In genomic region chr4:82540466-82540990, GRCm38 (mm10) we compare ENCODE assay signal across 19 mouse cellular contexts.
A peak's percentile ranks its signal among the peaks of the same experiment; 100 is the strongest.
DNase-seq lines count a peak whose midpoint lies in the region; ATAC-seq and TF ChIP-seq lines count a peak whose summit lies in the region.
"Had no signal": no experiment of that assay in that cellular context is flagged by ENCODE, and none has a peak within 500 bp of the region (broad histone marks: within the 10 kb centered on the region; RNA-seq: fewer than 3 reads in every experiment).

No protein-coding gene starts in this region.

- no peaks in the 10 kb centered on the region for H3K36me3 ChIP-seq in forebrain, embryonic 13.5 days (ENCODE audit: poor library complexity, severe bottlenecking)
- H3K36me3 ChIP-seq in forebrain, embryonic 11.5 days (ENCODE audit: control insufficient read depth, insufficient read depth, low read length): no peaks in the 10 kb centered on the region
- H3K36me3 ChIP-seq in heart, embryonic 14.5 days (ENCODE audit: control insufficient read depth, insufficient read depth, low read length): 0 out of 2 replicates have a peak, but pooled peaks cover 3% of the 10 kb centered on the region
- H3K36me3 ChIP-seq: kidney, embryonic 15.5 days; midbrain, embryonic 10.5 days; neural tube, embryonic 15.5 days had no signal

- TF ChIP-seq CTCF in left cerebral cortex, adult 2 months (IDR thresholded peaks at IDR 0.05): no peak

- ATAC-seq in forebrain, embryonic 13.5 days: peak; percentile 30; the same call in 1 of the 2 replicates
- ATAC-seq in forebrain, embryonic 11.5 days (replicated peaks; ENCODE audit: low FRiP score): no peak
- no peak for ATAC-seq in heart, embryonic 14.5 days (ENCODE audit: insufficient number of reproducible peaks, insufficient read depth, low FRiP score, low read depth)
- ATAC-seq: inflammation-experienced regulatory T-cells, adult 6 months; Patski had no signal

- peak overlapping the region; percentile 83; the same call in 1 of the 2 replicates for H3K4me2 ChIP-seq in forebrain, embryonic 13.5 days
- no peak overlapping the region for H3K4me2 ChIP-seq in forebrain, embryonic 11.5 days (ENCODE audit: low read depth, low read length, severe bottlenecking)
- H3K4me2 ChIP-seq in heart, embryonic 14.5 days (ENCODE audit: low read length): peak overlapping the region; percentile 14; the same call in 1 of the 2 replicates
- H3K4me2 ChIP-seq: kidney, embryonic 15.5 days had no signal

- H3K4me3 ChIP-seq in forebrain, embryonic 13.5 days: no peak overlapping the region
- no peak overlapping the region for H3K4me3 ChIP-seq in forebrain, embryonic 11.5 days (ENCODE audit: low read depth, low read length)
- no peak overlapping the region for H3K4me3 ChIP-seq in heart, embryonic 14.5 days (ENCODE audit: control insufficient read depth in 1 of 2, insufficient read depth in 1 of 2, low read depth in 1 of 2, low read length in 2 of 2)
- H3K4me3 ChIP-seq in left cerebral cortex, adult 2 months: no peak overlapping the region
- no peak overlapping the region for H3K4me3 ChIP-seq in brown adipose tissue, adult 24 weeks (ENCODE audit: insufficient read depth, low read depth, low read length)
- H3K4me3 ChIP-seq: erythroblast, embryonic 14.5 days; kidney, embryonic 15.5 days; midbrain, embryonic 10.5 days; neural tube, embryonic 15.5 days had no signal

- H3K9ac ChIP-seq in forebrain, embryonic 13.5 days: no peak overlapping the region
- H3K9ac ChIP-seq in forebrain, embryonic 11.5 days (ENCODE audit: low read length): no peak overlapping the region
- no peak overlapping the region for H3K9ac ChIP-seq in heart, embryonic 14.5 days (ENCODE audit: low read length)
- H3K9ac ChIP-seq: kidney, embryonic 15.5 days; neural tube, embryonic 15.5 days had no signal

- no peak overlapping the region for H3K27ac ChIP-seq in forebrain, embryonic 13.5 days
- no peak overlapping the region for H3K27ac ChIP-seq in forebrain, embryonic 11.5 days (ENCODE audit: low read depth, low read length)
- H3K27ac ChIP-seq in heart, embryonic 14.5 days (replicated peaks in 1 of 2; ENCODE audit: control insufficient read depth in 1 of 2, insufficient read depth in 1 of 2, low read depth in 2 of 2, low read length in 2 of 2): 0 out of 4 replicates have a peak overlapping the region, but pooled peaks of 1 of the 2 experiments have one; percentile 31
- peak overlapping the region; percentile 69 for H3K27ac ChIP-seq in left cerebral cortex, adult 2 months
- peak overlapping the region; percentile 51; the same call in 1 of the 2 replicates for H3K27ac ChIP-seq in brown adipose tissue, adult 24 weeks (replicated peaks; ENCODE audit: low read depth, low read length)
- H3K27ac ChIP-seq: kidney, embryonic 15.5 days; midbrain, embryonic 10.5 days had no signal

- DNase-seq in forebrain, embryonic 11.5 days (ENCODE audit: low spot score): no peak
- DNase-seq in heart, adult 18-20 months: no peak
- DNase-seq in left cerebral cortex, adult 2 months (ENCODE audit: extremely low spot score in 1 of 2, low spot score in 2 of 2): no peak
- DNase-seq in left cerebral cortex, postnatal 14 days (ENCODE audit: low spot score in 2 of 2): no peak
- no peak for DNase-seq in spleen, postnatal 14 days (ENCODE audit: low spot score in 2 of 2)
- DNase-seq: adrenal gland, postnatal 36 days; liver; lung, postnatal 10 days; retina, postnatal 1 day; thymus, adult 18-20 months had no signal

- intact Hi-C loops in left cerebral cortex, adult 2 months (cut with DNase I): loop anchor here (5.0 to 10.0 kb wide), 3 partner anchors 248 to 1363 kb away; no protein-coding TSS in a partner anchor
- intact Hi-C loops in left cerebral cortex, postnatal 14 days (cut with DNase I): loop anchor here (5.0 kb wide), 1 partner anchor 978 kb away; no protein-coding TSS in a partner anchor

- H3K9me3 ChIP-seq in forebrain, embryonic 13.5 days (replicated peaks): no peaks in the 10 kb centered on the region
- no peaks in the 10 kb centered on the region for H3K9me3 ChIP-seq in forebrain, embryonic 11.5 days (ENCODE audit: control insufficient read depth, low read length)
- H3K9me3 ChIP-seq in heart, embryonic 14.5 days (ENCODE audit: control insufficient read depth, low read length): no peaks in the 10 kb centered on the region
- H3K9me3 ChIP-seq: kidney, embryonic 15.5 days; midbrain, embryonic 10.5 days; neural tube, embryonic 15.5 days had no signal

- WGBS in forebrain, embryonic 13.5 days: 55% methylated on average over 5 of the region's 5 CpGs
- WGBS in forebrain, embryonic 11.5 days: 74% methylated on average over 5 of the region's 5 CpGs
- WGBS in heart, embryonic 14.5 days: 62% methylated on average over 5 of the region's 5 CpGs

- H3K27me3 ChIP-seq in forebrain, embryonic 13.5 days: peaks cover 26% of the 10 kb centered on the region
- H3K27me3 ChIP-seq in forebrain, embryonic 11.5 days (ENCODE audit: control insufficient read depth, insufficient read depth, low read length): peaks cover 23% of the 10 kb centered on the region
- H3K27me3 ChIP-seq in heart, embryonic 14.5 days (ENCODE audit: control insufficient read depth, insufficient read depth, low read length): no peaks in the 10 kb centered on the region
- H3K27me3 ChIP-seq: Patski had no signal

- H3K4me1 ChIP-seq in forebrain, embryonic 13.5 days: peaks cover 81% of the 10 kb centered on the region
- peaks cover 19% of the 10 kb centered on the region for H3K4me1 ChIP-seq in forebrain, embryonic 11.5 days (replicated peaks; ENCODE audit: control insufficient read depth, insufficient read depth, low read length)
- H3K4me1 ChIP-seq in heart, embryonic 14.5 days (ENCODE audit: control insufficient read depth in 2 of 2, insufficient read depth in 2 of 2, low read length in 2 of 2): peaks cover 31 to 53% of the 10 kb centered on the region in 2 experiments
- H3K4me1 ChIP-seq in brown adipose tissue, adult 24 weeks (ENCODE audit: control insufficient read depth, insufficient read depth, insufficient read length, low read length): peaks cover 14% of the 10 kb centered on the region

Comparison
In these comparisons a context has a peak if more than half of its experiments do, and no peak if none do; other contexts are left out.
1. H3K27ac ChIP-seq: peak in left cerebral cortex, adult 2 months (single experiment) and brown adipose tissue, adult 24 weeks (single experiment); none in forebrain, embryonic 13.5 days (single experiment) and forebrain, embryonic 11.5 days (single experiment).